Mouse (Mus musculus) MEL (cell line): ENCODE measurements around the gene Uggt1. TPM values are rescaled to one million over a fixed set of nuclear protein-coding genes. Genes with fewer than 3 reads are reported as not detected.
A peak's percentile ranks its signal among the peaks of the same experiment; 100 is the strongest.

Experiments used
- DNase-seq: peaks from one replicate; pipeline ENCODE4 v3.0.0; 2011; ENCODE audit warnings: low read depth, low spot score
- H3K27ac ChIP-seq: 2 replicates; pipeline ENCODE4 v1.5.1; 2012; ENCODE audit warnings: low read depth, mild to moderate bottlenecking, control low read depth, low read length, moderate library complexity; ENCODE audit not compliant: control insufficient read depth
- H3K27me3 ChIP-seq, 2 experiments: fragments of 150-350 bp in 1 of 2; sonication (generic) in 1 of 2; 2 replicates each; pipeline ENCODE4 v1.6.1; 2012; ENCODE audit warnings: low read length in 2 of 2, mild to moderate bottlenecking in 2 of 2, improper control_type of control experiment in 1 of 2, moderate library complexity in 1 of 2; ENCODE audit not compliant: insufficient read depth in 2 of 2, control insufficient read depth in 1 of 2
- H3K36me3 ChIP-seq, 2 experiments: 2 replicates each; pipeline ENCODE4 v1.6.1; 2012 to 2014; ENCODE audit warnings: low read length in 2 of 2, improper control_type of control experiment in 1 of 2, inconsistent platforms in 1 of 2, mild to moderate bottlenecking in 1 of 2; ENCODE audit not compliant: insufficient read depth in 2 of 2, control insufficient read depth in 1 of 2
- H3K4me1 ChIP-seq, 2 experiments: fragments of 150-350 bp in 1 of 2; sonication (generic) in 1 of 2; 2 replicates each; pipeline ENCODE4 v1.6.1; 2012; ENCODE audit warnings: low read length in 2 of 2, improper control_type of control experiment in 1 of 2, mild to moderate bottlenecking in 1 of 2; ENCODE audit not compliant: insufficient read depth in 2 of 2, control insufficient read depth in 1 of 2
- H3K4me3 ChIP-seq, 2 experiments: fragments of 150-350 bp in 1 of 2; sonication (generic) in 1 of 2; 2 replicates each; pipeline ENCODE4 v1.5.1; 2012; ENCODE audit warnings: low read depth in 2 of 2, low read length in 2 of 2, mild to moderate bottlenecking in 2 of 2, moderate library complexity in 2 of 2, control low read depth in 1 of 2, improper control_type of control experiment in 1 of 2; ENCODE audit not compliant: control insufficient read depth in 1 of 2, insufficient read depth in 1 of 2
- H3K79me2 ChIP-seq: 2 replicates; pipeline ENCODE4 v1.6.1; 2012; ENCODE audit warnings: mild to moderate bottlenecking, low read length, moderate library complexity; ENCODE audit not compliant: control insufficient read depth, poor library complexity, insufficient read depth
- H3K9ac ChIP-seq: 2 replicates; pipeline ENCODE4 v1.6.1; 2012; ENCODE audit warnings: low read depth, mild to moderate bottlenecking, control low read depth, low read length, moderate library complexity; ENCODE audit not compliant: control insufficient read depth, poor library complexity, severe bottlenecking
- H3K9me3 ChIP-seq: fragments of 150-350 bp; sonication (generic); replicated peaks from 2 replicates; pipeline ENCODE4 v1.6.1; 2012; ENCODE audit warnings: mild to moderate bottlenecking, low read length, improper control_type of control experiment, moderate library complexity; ENCODE audit not compliant: insufficient read depth
- BHLHE40 ChIP-seq: IDR thresholded peaks from 2 replicates; pipeline ENCODE4 v1.6.1; 2012; ENCODE audit warnings: low read depth, mild to moderate bottlenecking, inconsistent platforms, low read length, improper control_type of control experiment, borderline replicate concordance
- ELF1 ChIP-seq: IDR thresholded peaks from 2 replicates; pipeline ENCODE4 v1.6.1; 2014; ENCODE audit warnings: low read depth, mild to moderate bottlenecking, inconsistent platforms, low read length, improper control_type of control experiment, moderate library complexity
- EP300 ChIP-seq, 2 experiments: IDR thresholded peaks; 2 replicates each; pipeline ENCODE4 v1.6.1; 2011; ENCODE audit warnings: improper control_type of control experiment in 2 of 2, low read length in 2 of 2, low read depth in 1 of 2, mild to moderate bottlenecking in 1 of 2
- GATA1 ChIP-seq: IDR thresholded peaks from 2 replicates; pipeline ENCODE4 v1.6.1; 2011; ENCODE audit warnings: low read depth, low read length, improper control_type of control experiment
- KAT2A ChIP-seq: conservative IDR thresholded peaks from 2 replicates; pipeline ENCODE4 v1.6.1; 2012; ENCODE audit warnings: low read depth, low read length, improper control_type of control experiment, inconsistent platforms
- MAFK ChIP-seq: IDR thresholded peaks from 2 replicates; pipeline ENCODE4 v1.6.1; 2011; ENCODE audit warnings: low read depth, mild to moderate bottlenecking, low read length, improper control_type of control experiment, borderline replicate concordance
- MAZ ChIP-seq: IDR thresholded peaks from 2 replicates; pipeline ENCODE4 v1.6.1; 2012; ENCODE audit warnings: low read depth, mild to moderate bottlenecking, inconsistent platforms, low read length, improper control_type of control experiment
- MEF2A ChIP-seq: IDR thresholded peaks from 2 replicates; pipeline ENCODE4 v1.6.1; 2014; ENCODE audit warnings: low read depth, mild to moderate bottlenecking, inconsistent platforms, low read length, improper control_type of control experiment; ENCODE audit not compliant: poor library complexity, insufficient replicate concordance, severe bottlenecking; ENCODE audit errors: extremely low read depth
- MXI1 ChIP-seq: IDR thresholded peaks from 2 replicates; pipeline ENCODE4 v1.6.1; 2011; ENCODE audit warnings: mild to moderate bottlenecking, low read depth, low read length, improper control_type of control experiment
- POLR2AphosphoS2 ChIP-seq: IDR thresholded peaks from 2 replicates; pipeline ENCODE4 v1.6.1; 2011; ENCODE audit warnings: low read length, improper control_type of control experiment
- POLR2AphosphoS5 ChIP-seq: IDR thresholded peaks from 2 replicates; pipeline ENCODE4 v1.6.1; 2012; ENCODE audit warnings: low read depth, borderline replicate concordance, mild to moderate bottlenecking, inconsistent platforms, low read length, moderate library complexity, mixed read lengths
- RCOR1 ChIP-seq: IDR thresholded peaks from 2 replicates; pipeline ENCODE4 v1.6.1; 2012; ENCODE audit warnings: low read depth, mild to moderate bottlenecking, inconsistent platforms, low read length, improper control_type of control experiment
- SIN3A ChIP-seq: IDR thresholded peaks from 2 replicates; pipeline ENCODE4 v1.6.1; 2012; ENCODE audit warnings: low read length, improper control_type of control experiment, inconsistent platforms
- TAL1 ChIP-seq: IDR thresholded peaks from 2 replicates; pipeline ENCODE4 v1.6.1; 2012; ENCODE audit warnings: mild to moderate bottlenecking, inconsistent platforms, low read length, moderate library complexity, mixed read lengths
- TBP ChIP-seq: IDR thresholded peaks from 2 replicates; pipeline ENCODE4 v1.8.0; 2011; ENCODE audit warnings: low read depth, low read length, improper control_type of control experiment
- USF2 ChIP-seq, 2 experiments: IDR thresholded peaks; 2 replicates each; pipeline ENCODE4 v1.6.1; 2011 to 2012; ENCODE audit warnings: improper control_type of control experiment in 2 of 2, low read length in 2 of 2, borderline replicate concordance in 1 of 2, inconsistent platforms in 1 of 2, low read depth in 1 of 2, mild to moderate bottlenecking in 1 of 2; ENCODE audit not compliant: insufficient read depth in 1 of 2
- ZC3H11A ChIP-seq: IDR thresholded peaks from 2 replicates; pipeline ENCODE4 v1.6.1; 2012; ENCODE audit warnings: low read depth, mild to moderate bottlenecking, inconsistent platforms, low read length, improper control_type of control experiment
- ZKSCAN1 ChIP-seq: IDR thresholded peaks from 2 replicates; pipeline ENCODE4 v1.6.1; 2012; ENCODE audit warnings: low read depth, mild to moderate bottlenecking, inconsistent platforms, low read length, improper control_type of control experiment, moderate library complexity
- polyA plus RNA-seq, 2 experiments: library from polyadenylated mRNA; stranded (reverse) in 1 of 2; unstranded in 1 of 2; fragments of >175 nt in 1 of 2; fragments of >200 nt in 1 of 2; gene quantifications; 2 replicates each; pipeline versions ENCODE4 v1.2.1 to v1.2.4; 2012; ENCODE audit warnings: low replicate concordance in 2 of 2, low read depth in 1 of 2; ENCODE audit not compliant: insufficient read length in 2 of 2, insufficient read depth in 1 of 2, missing spikeins in 1 of 2
- total RNA-seq: library from RNA; depleted of rRNA; stranded (reverse); fragments of 300-350 nt; gene quantifications from 2 replicates; pipeline ENCODE4 v1.2.3, GENCODE M21; 2012; rRNA removed

The Uggt1 gene
- total and polyA plus RNA-seq, 3 experiments = 33.8 to 98.3 (median 47.9) TPM

DNA sequence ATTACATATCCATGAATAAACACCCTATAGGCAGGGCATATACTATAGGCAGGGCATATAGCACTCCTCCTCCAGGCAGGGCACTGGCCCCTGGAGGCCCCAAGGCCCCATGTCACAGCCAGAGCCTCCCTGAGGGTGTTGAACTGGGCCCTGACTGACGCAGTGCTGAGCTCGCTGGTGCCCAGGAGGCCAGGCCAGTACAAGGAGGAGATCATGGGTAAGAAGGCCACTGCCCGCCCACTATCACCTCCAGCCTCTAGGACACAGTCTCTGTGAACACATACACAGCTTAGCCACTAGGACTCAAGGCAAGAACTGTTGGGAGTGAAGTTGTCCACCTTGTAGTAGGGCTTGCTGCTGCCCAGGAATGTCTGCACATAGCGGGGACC is 153.8 kb downstream of the Uggt1 start:
- peak; percentile 32 for DNase-seq
- Histone ChIP-seq H3K27ac (peak overlapping the region; percentile 5), H3K36me3 (peaks cover 20 to 21% of the 10 kb centered on the region in 2 experiments), H3K9ac (no peak overlapping the region), H3K27me3 (no peaks in the 10 kb centered on the region), H3K4me1 (peaks cover 20 to 35% of the 10 kb centered on the region in 2 experiments), H3K4me3 (no peak overlapping the region), H3K79me2 (peaks cover 36% of the 10 kb centered on the region), H3K9me3 (no peaks in the 10 kb centered on the region)
- no peak for TF ChIP-seq MAFK
- no peak for TF ChIP-seq USF2 (IDR thresholded peaks at IDR 0.05; ENCODE audit: borderline replicate concordance in 1 of 2, insufficient read depth in 1 of 2, low read depth in 1 of 2, low read length in 2 of 2)
- no peak for TF ChIP-seq ZC3H11A
- no peak for TF ChIP-seq RCOR1
- no peak for TF ChIP-seq EP300 (IDR thresholded peaks at IDR 0.05; ENCODE audit: low read depth in 1 of 2, low read length in 2 of 2)
- TF ChIP-seq MAZ = no peak
- no peak for TF ChIP-seq POLR2AphosphoS2
- no peak for TF ChIP-seq TBP
- TF ChIP-seq TAL1 = no peak
- TF ChIP-seq ZKSCAN1 = no peak
- TF ChIP-seq ELF1 = no peak
- TF ChIP-seq MXI1 = no peak
- no peak for TF ChIP-seq KAT2A
- TF ChIP-seq POLR2AphosphoS5 = no peak
- TF ChIP-seq MEF2A = no peak
- no peak for TF ChIP-seq SIN3A
- TF ChIP-seq BHLHE40 = no peak
- TF ChIP-seq GATA1 = no peak

Other genes with a start within 250 kb of the Uggt1 start
- 30.3 and 33.0 TPM in 2 replicates for gene Hs6st1, start 176.3 kb downstream of the Uggt1 start, total RNA-seq
- 10 to 100 TPM; 45.7 to 52.0 TPM for gene Hs6st1, start 176.3 kb downstream of the Uggt1 start, polyA plus RNA-seq
- gene Neurl3, start 30.0 kb upstream of the Uggt1 start, total RNA-seq = 0.92 and 1.3 TPM in 2 replicates
- gene Neurl3, start 30.0 kb upstream of the Uggt1 start, polyA plus RNA-seq = 1 to 10 TPM in 1 of 2 experiments, not detected in 1; 3.3 TPM
- gene Arid5a, start 63.0 kb upstream of the Uggt1 start, total RNA-seq = 4.2 and 6.4 TPM in 2 replicates
- 1 to 10 TPM in 1 of 2 experiments, not detected in 1; 9.0 TPM for gene Arid5a, start 63.0 kb upstream of the Uggt1 start, polyA plus RNA-seq
- 26.4 and 29.0 TPM in 2 replicates for gene Kansl3, start 124.5 kb upstream of the Uggt1 start, total RNA-seq
- gene Kansl3, start 124.5 kb upstream of the Uggt1 start, polyA plus RNA-seq = 10 to 100 TPM; 45.6 to 55.4 TPM
- 0.13 TPM in 1 of 2 replicates, not detected in the other for gene Fer1l5, start 127.6 kb upstream of the Uggt1 start, total RNA-seq
- 1 to 10 TPM in 1 of 2 experiments, not detected in 1; 2.3 TPM for gene Fer1l5, start 127.6 kb upstream of the Uggt1 start, polyA plus RNA-seq
- gene Lman2l, start 200.6 kb upstream of the Uggt1 start, total RNA-seq = 6.1 and 7.0 TPM in 2 replicates
- 10 to 100 TPM in 1 of 2 experiments, not detected in 1; 19.7 TPM for gene Lman2l, start 200.6 kb upstream of the Uggt1 start, polyA plus RNA-seq
- gene Cnnm4, start 226.9 kb upstream of the Uggt1 start, total RNA-seq = 7.8 and 8.1 TPM in 2 replicates
- 1 to 10 TPM in 1 of 2 experiments, not detected in 1; 8.5 TPM for gene Cnnm4, start 226.9 kb upstream of the Uggt1 start, polyA plus RNA-seq